Mouse (Mus musculus) myocyte (in vitro differentiated cells): ENCODE results near the gene Phb2. TPM values are rescaled to one million over a fixed set of nuclear protein-coding genes. Genes with fewer than 3 reads are reported as not detected.

Source experiments
- H3K27me3 ChIP-seq: one replicate; pipeline ENCODE4 v1.6.1; 2011; ENCODE audit not compliant: control insufficient read depth, insufficient read depth, insufficient read length
- H3K36me3 ChIP-seq: one replicate; pipeline ENCODE4 v1.6.1; 2011; ENCODE audit not compliant: control insufficient read depth, insufficient read depth
- H3K4me2 ChIP-seq: one replicate; pipeline ENCODE4 v1.6.1; 2011; ENCODE audit warnings: low read depth, control low read depth
- H3K4me3 ChIP-seq: one replicate; pipeline ENCODE4 v1.5.1; 2011; ENCODE audit warnings: mild to moderate bottlenecking, control low read depth, moderate library complexity
- H3K79me2 ChIP-seq: one replicate; pipeline ENCODE4 v1.6.1; 2011; ENCODE audit not compliant: control insufficient read depth, insufficient read depth
- H3ac ChIP-seq: one replicate; pipeline ENCODE4 v1.6.1; 2011; ENCODE audit not compliant: control insufficient read depth, insufficient read length
- CEBPB ChIP-seq: IDR thresholded peaks from 2 replicates; pipeline ENCODE4 v1.6.1; 2011; ENCODE audit warnings: mild to moderate bottlenecking, moderate library complexity; ENCODE audit not compliant: poor library complexity, insufficient read depth, severe bottlenecking
- E2F4 ChIP-seq: IDR thresholded peaks from one replicate; pipeline ENCODE4 v1.6.1; 2011; ENCODE audit warnings: mild to moderate bottlenecking, control low read depth, moderate library complexity; ENCODE audit not compliant: insufficient read depth
- MAX ChIP-seq: IDR thresholded peaks from one replicate; pipeline ENCODE4 v1.6.1; 2011; ENCODE audit warnings: low read depth, mild to moderate bottlenecking, control low read depth
- MYOD1 ChIP-seq, 3 experiments: IDR thresholded peaks; one replicate each; pipeline ENCODE4 v1.6.1; 2011; ENCODE audit warnings: control low read depth in 2 of 3, low read depth in 2 of 3, mild to moderate bottlenecking in 2 of 3, moderate library complexity in 1 of 3; ENCODE audit not compliant: insufficient read length in 2 of 3, control insufficient read depth in 1 of 3
- MYOG ChIP-seq, 3 experiments: IDR thresholded peaks; one replicate each; pipeline ENCODE4 v1.6.1; 2011; ENCODE audit warnings: control low read depth in 2 of 3, low read depth in 2 of 3, mild to moderate bottlenecking in 2 of 3; ENCODE audit not compliant: insufficient read length in 2 of 3, control insufficient read depth in 1 of 3, insufficient read depth in 1 of 3
- POLR2A ChIP-seq: IDR thresholded peaks from one replicate; pipeline ENCODE4 v1.6.1; 2011; ENCODE audit warnings: low read depth, mild to moderate bottlenecking, control low read depth, moderate library complexity; ENCODE audit not compliant: insufficient read length
- POLR2AphosphoS2 ChIP-seq: IDR thresholded peaks from one replicate; pipeline ENCODE4 v1.6.1; 2011; ENCODE audit warnings: low read depth, control low read depth; ENCODE audit not compliant: insufficient read length
- REST ChIP-seq: IDR thresholded peaks from one replicate; pipeline ENCODE4 v1.6.1; 2011; ENCODE audit warnings: mild to moderate bottlenecking, control low read depth, moderate library complexity; ENCODE audit not compliant: insufficient read depth, insufficient read length
- SRF ChIP-seq: IDR thresholded peaks from one replicate; pipeline ENCODE4 v1.6.1; 2011; ENCODE audit warnings: low read depth; ENCODE audit not compliant: control insufficient read depth, insufficient read length
- TCF12 ChIP-seq: IDR thresholded peaks from one replicate; pipeline ENCODE4 v1.6.1; 2011; ENCODE audit warnings: mild to moderate bottlenecking, control low read depth; ENCODE audit not compliant: poor library complexity, insufficient read depth, severe bottlenecking
- TCF3 ChIP-seq: IDR thresholded peaks from one replicate; pipeline ENCODE4 v1.6.1; 2011; ENCODE audit warnings: low read depth, control low read depth; ENCODE audit not compliant: insufficient read length
- USF1 ChIP-seq: IDR thresholded peaks from one replicate; pipeline ENCODE4 v1.6.1; 2011; ENCODE audit warnings: low read depth, mild to moderate bottlenecking, control low read depth, moderate library complexity
- polyA plus RNA-seq: library from polyadenylated mRNA; unstranded; fragments of >200 nt; fragmentation: generic; extraction: Trizol; gene quantifications from one replicate; pipeline ENCODE4 v1.2.1, GENCODE M21; 2012; ENCODE audit warnings: missing spikeins

The Phb2 gene
- polyA plus RNA-seq, 1 experiment: 339 TPM

- H3K27me3 ChIP-seq: no peaks in the 10 kb centered on the region
- peak overlapping the region; percentile 89 for H3K4me2 ChIP-seq
- no peaks in the 10 kb centered on the region for H3K79me2 ChIP-seq
- H3ac ChIP-seq: no peak overlapping the region
- H3K36me3 ChIP-seq: no peaks in the 10 kb centered on the region
- H3K4me3 ChIP-seq: peak overlapping the region; percentile 67
- TF ChIP-seq TCF12 (no peak), MAX (no peak), CEBPB (no peak), POLR2A (no peak), USF1 (no peak), E2F4 (no peak), TCF3 (no peak), SRF (no peak), REST (no peak), POLR2AphosphoS2 (no peak), MYOD1 (IDR thresholded peaks at IDR 0.05; ENCODE audit: control insufficient read depth in 1 of 3, insufficient read length in 2 of 3, low read depth in 2 of 3) (no peak), MYOG (IDR thresholded peaks at IDR 0.05; ENCODE audit: control insufficient read depth in 1 of 3, insufficient read depth in 1 of 3, insufficient read length in 2 of 3, low read depth in 2 of 3) (no peak)
Measured at GRCm38 (mm10) chr6:124741842-124742241, 29.7 kb downstream of the Phb2 start.

DNA sequence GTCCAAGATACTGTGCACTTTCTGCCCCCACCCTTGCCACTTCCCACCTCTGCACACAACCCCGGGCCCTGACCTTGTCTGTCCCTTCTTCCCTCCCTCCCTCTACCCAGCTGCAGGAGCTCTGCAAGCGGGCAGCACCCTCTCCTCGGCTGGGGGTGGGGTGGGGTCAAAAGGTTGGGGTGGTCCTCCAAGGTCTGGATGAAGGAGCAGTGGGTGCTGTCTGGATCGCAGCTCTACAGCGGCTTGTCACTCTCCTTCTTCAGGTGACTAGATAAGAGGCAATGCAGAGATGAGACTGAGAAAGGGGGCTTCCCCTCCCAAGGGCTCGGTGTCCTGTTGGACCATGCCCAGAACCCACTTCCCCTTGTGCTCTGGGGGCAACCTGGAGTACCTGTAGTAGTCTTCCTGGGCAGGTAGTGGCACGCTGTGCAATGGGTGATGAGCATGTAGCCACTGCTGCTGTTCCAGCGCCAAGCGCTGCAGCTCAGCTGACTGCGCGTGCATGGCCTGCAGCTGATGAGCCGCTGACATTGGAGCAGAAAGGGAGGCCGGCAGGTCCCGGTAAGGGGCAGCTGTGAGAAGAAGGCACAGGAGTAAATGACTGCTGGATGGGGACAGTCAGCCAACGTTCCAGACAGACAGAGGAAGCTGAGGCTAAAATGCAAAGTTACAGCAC lies 30.8 kb downstream of the Phb2 start:
- no peaks in the 10 kb centered on the region for H3K27me3 ChIP-seq
- no peak for TF ChIP-seq SRF
- TF ChIP-seq MYOG (IDR thresholded peaks at IDR 0.05; ENCODE audit: control insufficient read depth in 1 of 3, insufficient read depth in 1 of 3, insufficient read length in 2 of 3, low read depth in 2 of 3): no peak
- no peak for TF ChIP-seq E2F4
- peak; percentile 34 for TF ChIP-seq POLR2AphosphoS2
- no peak for TF ChIP-seq USF1
- no peak for TF ChIP-seq REST
- no peak for TF ChIP-seq MYOD1 (IDR thresholded peaks at IDR 0.05; ENCODE audit: control insufficient read depth in 1 of 3, insufficient read length in 2 of 3, low read depth in 2 of 3)

GRCm38 (mm10) chr6:124743647-124744046 lies 31.5 kb downstream of the Phb2 start:
- H3K27me3 ChIP-seq: no peaks in the 10 kb centered on the region
- no peak overlapping the region for H3K4me3 ChIP-seq
- H3K4me2 ChIP-seq: no peak overlapping the region
- no peak for TF ChIP-seq POLR2A
- peak; percentile 29 for TF ChIP-seq POLR2AphosphoS2
- no peaks in the 10 kb centered on the region for H3K79me2 ChIP-seq
- peaks cover 4% of the 10 kb centered on the region for H3K36me3 ChIP-seq
- no peak overlapping the region for H3ac ChIP-seq

More for the DNA sequence above, 30.8 kb downstream of the Phb2 start:
- no peaks in the 10 kb centered on the region for H3K79me2 ChIP-seq
- H3K4me2 ChIP-seq: no peak overlapping the region
- H3ac ChIP-seq: no peak overlapping the region
- no peaks in the 10 kb centered on the region for H3K36me3 ChIP-seq
- H3K4me3 ChIP-seq: no peak overlapping the region

DNA sequence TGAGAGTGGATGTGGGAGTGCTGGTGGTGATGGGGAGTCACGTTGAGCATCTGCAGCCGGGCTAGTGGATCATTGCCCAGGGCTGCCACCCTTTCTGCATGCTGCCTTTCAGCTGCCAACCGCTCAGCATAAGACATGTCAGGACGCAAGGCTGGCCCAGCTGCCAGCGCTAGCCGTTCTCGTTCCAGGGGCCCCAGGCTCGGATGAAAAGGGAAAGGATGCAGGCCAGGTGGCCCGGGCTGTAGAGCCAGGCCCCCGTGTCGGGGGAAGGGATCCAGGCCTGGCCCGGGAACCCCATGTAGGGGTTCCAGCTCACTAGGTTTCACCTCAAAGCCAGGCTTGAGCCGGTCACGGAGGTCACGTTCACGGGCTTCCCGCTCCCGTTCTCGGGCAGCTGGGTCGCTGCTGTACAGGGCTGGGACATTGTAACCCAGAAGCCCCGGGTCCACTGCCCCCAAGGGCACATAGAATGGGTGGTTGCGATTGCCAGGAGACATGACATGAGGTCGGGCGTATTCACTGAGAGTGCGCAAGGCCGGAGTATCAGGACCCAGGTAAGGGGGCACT lies 32.7 kb downstream of the Phb2 start:
- Histone ChIP-seq H3K27me3 (no peaks in the 10 kb centered on the region), H3ac (peak overlapping the region; percentile 33), H3K36me3 (peaks cover 4% of the 10 kb centered on the region), H3K4me3 (peak overlapping the region; percentile 22), H3K79me2 (peaks cover 2% of the 10 kb centered on the region), H3K4me2 (peak overlapping the region; percentile 58)
- no peak for TF ChIP-seq MAX
- TF ChIP-seq POLR2A: no peak
- TF ChIP-seq POLR2AphosphoS2: peak; percentile 79

GRCm38 (mm10) chr6:124745490-124746295 lies 33.6 kb downstream of the Phb2 start:
- Histone ChIP-seq H3K36me3 (peaks cover 4% of the 10 kb centered on the region), H3K4me3 (peak overlapping the region; percentile 22), H3K79me2 (peaks cover 10% of the 10 kb centered on the region)

More at GRCm38 (mm10) chr6:124745490-124746295, 33.6 kb downstream of the Phb2 start:
- TF ChIP-seq SRF (peak; percentile 65), TCF12 (no peak), REST (no peak), CEBPB (no peak), MYOG (IDR thresholded peaks at IDR 0.05; ENCODE audit: control insufficient read depth in 1 of 3, insufficient read depth in 1 of 3, insufficient read length in 2 of 3, low read depth in 2 of 3) (peak in 1 of 3 experiments; percentile 5), USF1 (no peak), TCF3 (no peak), POLR2AphosphoS2 (peak; percentile 97), MAX (no peak), MYOD1 (IDR thresholded peaks at IDR 0.05; ENCODE audit: control insufficient read depth in 1 of 3, insufficient read length in 2 of 3, low read depth in 2 of 3) (no peak), POLR2A (peak; percentile 70), E2F4 (peak; percentile 3)
- Histone ChIP-seq H3K4me2 (peak overlapping the region; percentile 58), H3ac (peak overlapping the region; percentile 33), H3K27me3 (no peaks in the 10 kb centered on the region)
